Mouse (Mus musculus) urinary bladder, adult 2 months (tissue): ENCODE measurements around the gene Hopx. TPM values are rescaled to one million over a fixed set of nuclear protein-coding genes. Genes with fewer than 3 reads are reported as not detected.

Experiments used
- DNase-seq: peaks from one replicate; pipeline ENCODE4 v3.0.0; 2022; ENCODE audit warnings: low spot score
- polyA plus RNA-seq: library from polyadenylated mRNA; depleted of rRNA; stranded (reverse); fragments of >200 nt; gene quantifications from 2 replicates; pipeline ENCODE4 v1.2.3, GENCODE M21; 2012; rRNA removed

Hopx gene
- polyA plus RNA-seq: 66.3 and 93.9 TPM in 2 replicates

DNA sequence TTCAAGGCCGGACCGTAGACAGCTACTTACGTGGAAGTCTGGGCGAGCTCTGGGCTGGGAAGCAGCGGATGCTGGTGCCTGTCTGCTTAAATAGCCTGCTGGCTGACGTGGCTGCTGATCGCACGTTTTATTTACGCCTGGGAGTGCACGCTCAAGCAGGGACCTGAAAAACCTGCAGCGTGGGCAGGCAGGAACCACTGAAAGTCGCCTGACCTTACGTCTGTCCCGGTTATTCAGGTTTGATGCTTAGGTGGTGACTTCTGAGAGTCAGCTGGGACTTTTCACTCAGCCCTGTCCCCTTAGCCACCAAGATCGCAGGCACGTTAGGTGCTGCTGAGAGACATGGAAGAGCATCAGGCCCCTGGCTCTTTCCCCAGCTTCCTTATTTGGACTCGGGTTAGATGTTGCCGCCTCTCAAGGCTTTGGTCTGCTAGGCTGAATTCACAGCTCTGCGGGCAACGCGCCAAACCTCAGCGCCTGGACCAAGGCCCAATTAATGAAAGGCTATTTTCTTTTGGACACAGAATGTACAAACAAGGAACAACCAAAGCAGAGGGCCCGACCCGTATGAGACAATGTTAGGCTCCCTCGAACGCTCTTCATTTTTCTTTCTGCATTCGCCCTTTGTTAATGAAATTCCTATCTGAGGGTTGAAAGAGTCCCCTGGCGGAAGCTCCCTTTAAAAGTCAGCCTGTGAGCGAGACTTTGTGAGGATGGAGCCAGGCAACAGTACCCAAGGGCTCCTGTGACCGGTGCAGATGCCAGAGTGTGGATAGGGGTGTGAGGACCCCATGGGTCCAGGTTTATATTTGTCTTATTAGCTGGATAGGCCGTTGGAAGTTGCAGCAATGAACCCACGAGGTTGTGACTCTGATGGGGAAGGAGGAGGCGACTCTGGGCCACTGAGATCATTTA, at the start of gene Hopx:
Hopx (minus strand) TSS at position 305 of the 915 bp plus-strand sequence.
- DNase-seq: peak; percentile 52

GRCm38 (mm10) chr5:77163597-77163996, 48.7 kb upstream of the Hopx start:
- no peak for DNase-seq

DNA sequence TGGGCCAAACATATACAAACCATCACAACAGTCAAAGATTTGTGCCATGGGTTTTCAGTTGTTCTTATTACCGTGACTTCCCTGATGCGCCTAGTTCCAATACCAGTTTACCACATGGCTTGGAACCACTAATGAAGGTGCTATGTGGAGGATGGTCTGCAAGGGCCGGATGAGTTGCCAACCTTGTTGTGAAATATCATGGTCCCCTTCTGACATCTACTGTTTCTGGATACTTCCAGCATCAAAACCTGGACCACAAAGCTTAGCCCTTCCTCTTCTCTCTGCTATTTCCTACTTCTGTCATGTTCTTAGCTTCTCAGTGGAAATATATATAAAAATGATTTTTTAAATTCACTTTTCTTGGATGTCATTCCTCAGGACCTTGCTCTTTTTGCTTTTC, 47.6 kb upstream of the Hopx start:
- DNase-seq: no peak

DNA sequence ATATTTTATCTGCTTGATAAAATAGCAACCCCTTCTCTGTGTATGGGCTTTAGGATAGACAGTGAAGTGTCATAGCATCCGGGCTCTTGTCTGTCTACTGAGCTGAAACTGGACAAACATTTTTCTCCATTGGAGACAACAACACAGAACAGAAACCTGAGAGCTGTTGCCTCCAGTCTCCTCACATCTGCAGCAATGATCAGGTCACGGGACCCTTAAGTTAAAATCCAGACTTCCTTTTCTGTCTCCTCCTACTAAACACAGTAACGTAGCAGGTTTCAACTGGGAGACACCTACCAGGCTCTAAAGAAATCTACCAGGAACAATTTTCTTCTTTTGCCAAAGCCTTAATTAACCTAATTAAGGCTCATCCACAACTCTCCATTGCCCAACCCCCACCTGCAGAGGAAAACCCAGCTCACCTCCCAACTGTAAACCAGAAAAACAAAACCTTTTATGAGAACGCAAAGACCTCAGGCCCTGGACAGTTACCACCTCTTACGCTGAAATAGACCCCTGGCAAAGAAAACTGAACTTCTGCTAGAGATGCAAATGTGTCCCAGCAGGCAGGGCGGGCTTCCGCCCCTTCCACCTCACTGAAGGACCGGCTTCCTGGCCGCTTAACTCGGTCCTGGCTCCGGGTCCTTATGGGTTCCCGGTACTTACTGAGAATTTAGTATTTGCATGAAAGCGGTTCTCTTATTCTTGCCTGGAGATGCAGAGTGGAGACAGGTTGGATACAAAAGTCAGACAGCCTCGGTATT, 43.0 kb upstream of the Hopx start:
- no peak for DNase-seq

DNA sequence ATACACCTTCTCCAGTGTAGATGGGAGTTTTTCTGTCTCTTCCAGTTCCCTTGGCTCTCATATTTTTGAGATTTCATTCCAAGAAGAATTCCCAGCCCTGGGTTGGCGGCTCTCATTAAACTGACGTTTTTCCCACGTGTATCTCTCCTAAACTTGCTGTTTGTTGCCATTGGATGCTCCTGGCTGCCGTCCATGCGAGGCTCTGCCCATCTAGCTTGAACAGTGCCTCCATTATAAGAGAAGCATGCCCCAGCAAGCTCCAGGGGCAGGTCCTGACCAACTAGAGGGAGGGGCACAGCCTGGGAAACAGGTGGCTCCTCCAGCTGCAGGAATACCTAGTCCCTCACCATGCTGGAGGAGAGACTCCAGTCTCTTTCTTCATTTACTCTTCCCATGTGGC, 42.0 kb upstream of the Hopx start:
- no peak for DNase-seq

DNA sequence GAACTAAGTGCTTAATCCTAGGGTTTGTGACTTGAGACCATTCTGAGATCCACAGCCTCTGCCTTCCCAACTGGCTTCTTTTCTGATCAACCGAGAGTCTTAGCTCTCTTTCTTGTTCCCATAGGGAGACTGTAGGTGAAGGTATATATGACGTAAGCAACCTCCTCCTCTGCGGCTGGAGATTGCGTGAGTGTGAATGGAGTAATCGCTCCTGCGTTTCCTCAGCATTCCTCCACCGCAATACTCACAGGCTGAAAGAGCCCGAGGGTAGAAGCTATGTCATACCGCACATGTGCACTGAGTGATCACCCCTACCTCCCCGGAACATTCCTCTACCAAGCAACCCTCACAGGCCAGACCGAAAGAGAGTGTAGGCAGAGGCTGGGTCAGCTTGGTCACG, 40.6 kb upstream of the Hopx start:
- DNase-seq: no peak

GRCm38 (mm10) chr5:77154812-77155211, 39.9 kb upstream of the Hopx start:
- no peak for DNase-seq

DNA sequence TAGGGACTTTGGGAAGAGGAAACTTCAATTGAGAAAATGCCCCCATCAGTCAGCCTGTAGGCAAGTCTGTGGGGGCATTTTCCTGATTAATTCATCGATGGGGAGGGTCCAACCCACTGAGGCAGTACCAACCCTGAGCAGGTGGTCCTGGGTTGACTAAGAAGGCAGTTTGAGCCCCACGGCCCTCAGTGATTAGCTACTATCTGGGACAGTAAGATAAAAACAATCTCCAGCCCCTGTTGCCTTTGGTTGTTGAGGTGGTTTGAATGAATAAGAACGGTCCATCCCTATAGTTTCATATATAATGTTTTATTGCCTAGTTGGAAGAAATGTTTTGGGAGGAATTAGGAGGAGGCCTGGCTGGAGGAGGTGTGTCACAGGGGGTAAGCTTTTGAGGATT, 36.8 kb upstream of the Hopx start:
- DNase-seq: no peak

GRCm38 (mm10) chr5:77151075-77151474, 36.2 kb upstream of the Hopx start:
- no peak for DNase-seq

DNA sequence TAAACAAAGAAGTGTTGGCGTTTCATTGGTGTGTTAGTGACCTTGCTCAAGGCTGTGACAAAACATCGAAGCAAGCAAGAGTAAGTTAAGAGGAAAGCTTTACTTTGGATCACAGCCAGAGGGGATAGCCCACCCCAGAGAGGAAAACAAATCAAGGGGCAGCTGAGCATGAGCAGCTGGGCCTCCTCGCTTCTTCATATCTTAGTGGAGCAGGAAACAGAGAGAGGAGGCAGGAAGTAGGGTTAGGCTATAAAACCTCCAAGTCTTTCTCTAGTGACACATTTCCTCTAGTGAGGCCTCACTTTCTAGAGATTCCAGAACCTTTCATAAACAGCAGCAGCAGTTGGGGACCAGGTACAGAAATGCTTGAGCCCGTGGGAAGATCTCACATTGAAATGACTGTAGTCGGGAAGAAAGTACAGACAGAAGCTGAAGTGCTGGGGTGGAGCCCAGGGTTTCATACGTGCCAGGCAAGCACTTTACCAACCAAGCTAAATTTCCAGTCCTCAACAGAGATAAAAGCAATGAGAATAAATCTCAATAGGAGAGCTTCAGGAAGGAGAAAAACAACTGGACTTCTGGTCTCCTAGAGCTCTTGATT, 33.2 kb upstream of the Hopx start:
- DNase-seq: no peak

- DNase-seq: no peak
These were observed 31.7 kb upstream of the Hopx start for GRCm38 (mm10) chr5:77146459-77147170.

DNA sequence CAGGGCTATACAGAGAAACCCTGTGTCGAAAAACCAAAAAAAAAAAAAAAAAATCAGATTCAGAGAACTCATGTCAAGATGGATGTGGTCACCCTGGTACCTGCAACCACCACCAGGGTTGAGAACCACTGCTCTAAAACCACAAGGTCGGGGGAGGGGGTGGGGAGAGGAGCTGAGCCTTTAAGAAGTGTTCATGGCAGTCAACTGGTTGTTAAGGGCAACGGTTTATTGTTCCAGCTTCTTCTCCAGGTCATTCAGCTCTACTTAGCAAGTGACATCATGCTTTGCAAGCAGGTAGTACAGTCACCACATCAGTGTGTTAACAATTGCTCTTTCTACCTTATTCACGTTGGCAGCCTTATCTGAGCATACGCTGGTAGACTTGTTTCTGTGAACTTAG, 29.7 kb upstream of the Hopx start:
- DNase-seq: no peak

DNA sequence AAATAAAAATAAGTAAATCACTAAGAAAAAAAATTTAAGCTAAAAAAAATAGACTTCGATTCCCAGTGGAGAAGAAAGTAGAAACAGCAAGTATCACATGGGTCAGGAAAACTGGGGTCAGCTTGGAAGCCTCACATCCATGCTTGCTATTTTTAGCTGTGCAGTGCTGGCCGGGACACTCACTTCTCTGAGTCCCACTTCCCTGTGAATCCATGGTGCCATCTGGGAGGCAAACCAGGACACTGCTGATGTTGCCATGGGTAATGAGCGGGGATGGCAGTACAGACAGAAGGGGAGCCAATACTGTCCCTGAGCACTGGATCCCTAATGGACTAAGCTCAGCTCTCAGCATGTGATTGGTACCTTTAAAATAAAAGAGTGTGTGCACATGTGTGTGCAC, 28.2 kb upstream of the Hopx start:
- DNase-seq: no peak

- no peak for DNase-seq
These were observed 26.4 kb upstream of the Hopx start for GRCm38 (mm10) chr5:77141336-77141735.

DNA sequence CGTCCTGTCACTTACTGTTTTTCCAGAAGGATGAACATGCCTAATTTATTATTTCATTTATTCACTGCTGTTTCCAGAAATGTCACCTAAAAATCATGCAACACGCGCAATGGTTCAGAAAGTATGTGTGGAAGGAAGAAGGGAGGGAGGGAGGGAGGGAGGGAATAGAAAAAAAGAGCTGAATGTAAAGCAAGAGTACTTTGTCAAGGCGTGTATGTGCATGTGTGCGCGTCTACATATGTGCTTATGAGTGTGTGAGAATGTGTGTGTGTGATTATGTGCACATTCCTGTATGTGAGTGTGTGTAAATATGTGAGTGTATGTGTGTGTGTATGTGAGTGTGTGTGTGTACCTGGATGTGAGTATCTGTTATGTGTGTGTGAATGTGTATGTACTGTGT, 25.9 kb upstream of the Hopx start:
- no peak for DNase-seq

DNA sequence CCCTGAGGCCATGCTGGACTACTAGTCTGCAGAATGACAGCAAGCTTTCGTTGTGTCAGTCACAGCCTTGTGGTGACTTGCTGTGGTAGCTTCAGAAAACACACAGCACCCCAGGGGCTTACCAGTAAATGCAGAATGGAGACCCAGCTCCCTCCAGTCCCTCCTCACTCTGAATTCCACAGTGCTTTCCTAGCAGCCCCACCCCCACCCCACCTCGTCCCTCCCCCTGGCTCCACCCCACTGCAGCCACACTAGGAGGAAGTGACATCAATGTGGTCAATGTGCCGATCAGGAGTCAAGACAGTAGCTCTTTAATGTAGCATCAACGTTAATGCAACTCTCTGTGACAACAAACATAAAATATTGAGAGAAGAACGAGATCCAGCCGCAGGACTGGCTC, 25.2 kb upstream of the Hopx start:
- no peak for DNase-seq

- DNase-seq: no peak
These were observed 22.9 kb upstream of the Hopx start for GRCm38 (mm10) chr5:77137701-77138265.

DNA sequence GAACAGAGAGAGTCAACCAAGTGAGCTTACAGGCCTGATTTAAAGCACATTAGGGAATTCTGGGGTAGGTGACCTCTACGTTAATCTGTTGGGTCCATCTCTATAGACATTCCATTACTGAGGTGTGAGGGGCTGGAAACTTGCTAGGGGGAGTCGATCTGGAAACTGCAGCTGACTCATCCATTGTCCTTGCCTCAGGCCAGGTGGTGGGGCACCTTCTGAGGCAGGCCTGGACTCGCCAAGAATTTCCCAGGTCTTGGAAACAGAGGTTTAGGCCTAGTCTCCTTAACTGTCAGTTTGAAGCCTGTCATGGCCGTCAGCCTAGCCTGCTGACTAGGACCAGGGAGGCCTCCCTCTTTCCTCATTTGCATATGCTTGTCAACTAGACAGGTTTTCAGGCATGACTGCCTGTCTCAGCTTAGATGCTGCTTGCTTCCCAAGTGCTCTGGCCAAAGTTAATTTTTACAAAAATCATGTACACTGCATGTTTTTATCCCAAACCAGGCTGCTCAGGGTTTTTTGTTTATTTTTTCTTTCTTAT, 21.8 kb upstream of the Hopx start:
- no peak for DNase-seq

DNA sequence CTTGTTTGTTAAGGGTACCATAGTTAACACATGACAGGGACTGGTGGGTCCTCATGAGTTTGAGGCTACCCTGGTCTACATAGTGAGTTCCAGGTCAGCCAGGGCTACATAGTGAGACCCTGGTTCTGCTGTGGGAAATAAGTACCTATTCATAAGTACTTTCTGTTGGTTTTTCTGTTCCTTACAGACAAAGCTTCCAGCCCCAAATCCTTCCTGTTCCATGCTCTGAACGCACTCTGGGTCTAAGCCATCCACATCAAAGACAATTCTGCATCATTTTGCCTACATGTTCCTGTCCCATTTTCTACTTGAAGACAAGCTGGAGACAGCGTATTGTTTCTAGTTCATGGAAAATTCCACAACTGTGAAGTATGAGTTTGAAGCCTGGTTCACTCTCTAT, 20.0 kb upstream of the Hopx start:
- no peak for DNase-seq

DNA sequence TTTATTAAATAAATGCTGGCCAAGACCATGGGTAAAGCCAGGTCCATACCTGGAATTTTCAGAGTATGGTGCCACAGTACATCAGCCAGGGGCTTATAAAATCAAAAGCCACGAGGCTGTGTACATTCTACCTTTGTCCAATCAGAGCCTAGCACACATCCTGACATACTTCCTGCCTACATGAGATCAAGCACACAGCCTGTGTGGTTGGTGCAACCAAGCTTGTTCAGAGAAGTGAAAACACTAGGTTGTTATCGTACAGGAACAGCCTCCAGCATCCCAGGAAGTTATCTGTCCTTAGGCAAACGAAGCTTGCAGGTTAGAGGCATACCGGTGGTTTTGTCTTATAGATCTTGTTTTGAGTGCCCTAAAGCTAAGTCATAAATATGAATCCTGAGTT, 19.5 kb upstream of the Hopx start:
- no peak for DNase-seq

DNA sequence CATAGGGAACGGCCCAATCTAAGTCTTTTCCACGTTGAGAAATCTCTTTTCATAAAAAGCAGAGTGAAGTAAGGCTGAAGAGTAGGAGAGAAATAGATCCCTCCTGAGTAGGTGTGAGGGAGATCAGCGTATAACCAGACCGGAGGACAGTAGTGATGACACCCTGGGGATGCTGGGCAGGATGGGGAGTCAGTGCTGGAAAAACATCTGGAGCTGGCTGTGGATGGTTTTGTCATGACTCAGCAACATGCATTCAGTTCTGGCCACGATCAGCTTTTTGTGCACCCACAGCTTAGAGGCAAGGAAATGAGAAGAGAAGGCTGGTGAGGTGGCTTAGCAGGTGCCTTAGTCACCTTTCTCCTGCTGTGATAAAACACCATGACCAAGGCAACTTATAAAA, 19.0 kb upstream of the Hopx start:
- no peak for DNase-seq
